Mouse (Mus musculus): ENCODE results near the gene Sh3bp5.

- TF ChIP-seq MAFK (IDR thresholded peaks at IDR 0.05; ENCODE audit: insufficient read depth, low read depth, low read length): no peak
- no peak for TF ChIP-seq ZNF384 (IDR thresholded peaks at IDR 0.05; ENCODE audit: low read depth, low read length)
- no peak for TF ChIP-seq CHD2 (IDR thresholded peaks at IDR 0.05; ENCODE audit: low read depth, low read length)
- TF ChIP-seq HCFC1 (IDR thresholded peaks at IDR 0.05; ENCODE audit: borderline replicate concordance, insufficient read depth, low read length): no peak
- no peak for TF ChIP-seq ZC3H11A (IDR thresholded peaks at IDR 0.05; ENCODE audit: borderline replicate concordance, low read depth, low read length)
Measured at GRCm38 (mm10) chr14:31403556-31403955, 32.3 kb downstream of the Sh3bp5 start.

All from ES-E14 (cell line).